Mouse (Mus musculus): Measurements from ENCODE around the gene Tmco5b. TPM values are rescaled to one million over a fixed set of nuclear protein-coding genes. Genes with fewer than 3 reads are reported as not detected.

Tmco5b gene
- not detected in 2 replicates for polyA plus RNA-seq (2012; rRNA removed)

GRCm38 (mm10) chr2:113285432-113285831 is at the start of gene Tmco5b:
Gene Tmco5b (plus strand): TSS chr2:113285732.

Other genes with a start within 250 kb of the Tmco5b start
- 1.2 and 1.3 TPM in 2 replicates for gene Ryr3, start 68.6 kb upstream of the Tmco5b start, polyA plus RNA-seq (2012; rRNA removed)
- gene Fmn1, start 42.0 kb downstream of the Tmco5b start, polyA plus RNA-seq (2012; rRNA removed): 2.2 and 2.8 TPM in 2 replicates